Mouse (Mus musculus): ENCODE data around the gene Vmn1r210. TPM values are rescaled to one million over a fixed set of nuclear protein-coding genes. Genes with fewer than 3 reads are reported as not detected.
"Not testable (repeated sequence)": the region's sequence is repeated elsewhere in the genome, so short reads cannot be mapped to it uniquely, and the experiment has no call there.

Gene Vmn1r210
- not detected in 2 replicates for polyA plus RNA-seq (2012)

DNA sequence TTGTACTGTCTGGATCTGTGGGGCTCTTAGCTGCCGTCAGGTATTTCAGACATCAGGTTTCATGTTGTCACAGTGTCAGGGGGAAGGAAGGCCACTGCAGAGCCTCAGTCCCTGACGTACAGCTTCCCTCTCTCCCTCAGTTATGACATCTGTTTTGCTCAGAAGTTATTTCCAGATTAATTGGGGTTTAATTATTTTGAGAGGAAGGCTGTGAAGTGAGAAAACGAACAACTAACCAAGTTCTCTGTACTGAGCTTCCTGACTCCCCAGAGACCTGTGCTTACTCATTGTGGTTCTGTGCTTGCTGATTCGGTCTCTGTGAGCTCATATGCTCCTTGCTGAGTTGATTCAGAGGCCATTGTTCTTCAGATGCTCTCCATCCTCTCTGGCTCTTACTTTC, at the start of gene Vmn1r210:
Gene Vmn1r210 (minus strand): TSS at position 101 of the 400 bp plus-strand sequence.
- no peak within 1 kb of the TSS for H3K4me3 ChIP-seq (replicated peaks)
- H3K4me1 ChIP-seq (ENCODE audit: control insufficient read depth): no peaks in the 10 kb centered on the region
- no peaks in the 10 kb centered on the region for H3K27me3 ChIP-seq (ENCODE audit: control insufficient read depth)
- H3K36me3 ChIP-seq (ENCODE audit: control insufficient read depth): no peaks in the 10 kb centered on the region
- H3K9me3 ChIP-seq (ENCODE audit: control insufficient read depth, low read length): no peaks in the 10 kb centered on the region
- no peak for TF ChIP-seq TAL1 (IDR thresholded peaks at IDR 0.05; ENCODE audit: low read length)
- TF ChIP-seq GATA1 (IDR thresholded peaks at IDR 0.05; ENCODE audit: low read length): no peak

GRCm38 (mm10) chr13:22879257-22879656, 48.1 kb upstream of the Vmn1r210 start:
- H3K27me3 ChIP-seq (ENCODE audit: control insufficient read depth): no peaks in the 10 kb centered on the region
- H3K4me3 ChIP-seq (replicated peaks): no peak overlapping the region
- no peaks in the 10 kb centered on the region for H3K36me3 ChIP-seq (ENCODE audit: control insufficient read depth)
- H3K9me3 ChIP-seq (ENCODE audit: control insufficient read depth, low read length): peaks cover 7% of the 10 kb centered on the region
- TF ChIP-seq TAL1 (IDR thresholded peaks at IDR 0.05; ENCODE audit: low read length) (no peak), GATA1 (IDR thresholded peaks at IDR 0.05; ENCODE audit: low read length) (no peak)
- no peaks in the 10 kb centered on the region for H3K4me1 ChIP-seq (ENCODE audit: control insufficient read depth)

DNA sequence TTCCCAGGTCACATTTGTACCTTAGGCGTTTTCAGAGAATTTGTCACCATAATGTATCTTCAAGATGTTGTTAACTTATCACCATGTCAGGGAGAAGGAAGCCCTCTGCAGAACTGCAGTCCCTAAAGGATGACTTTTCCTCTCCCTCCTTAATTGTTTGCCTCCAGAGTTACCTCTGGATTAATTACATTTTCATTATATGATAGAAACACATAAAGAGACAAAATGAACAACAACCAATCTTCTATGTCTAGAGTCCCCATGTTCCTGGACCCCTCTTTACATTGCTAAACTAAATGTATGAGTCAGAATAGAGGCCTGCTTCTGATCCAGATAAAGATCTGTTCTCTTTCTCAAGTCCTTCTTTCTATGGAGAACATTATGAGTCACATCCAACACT, 26.3 kb upstream of the Vmn1r210 start, which contains the start of gene Vmn1r211:
Gene Vmn1r211 (minus strand): TSS at position 101 of the 400 bp plus-strand sequence.
- Histone ChIP-seq H3K36me3 (ENCODE audit: control insufficient read depth) (no peaks in the 10 kb centered on the region), H3K4me3 (replicated peaks) (no peak within 1 kb of the TSS), H3K9me3 (ENCODE audit: control insufficient read depth, low read length) (no peaks in the 10 kb centered on the region; the same call in 1 of the 2 replicates), H3K27me3 (ENCODE audit: control insufficient read depth) (no peaks in the 10 kb centered on the region), H3K4me1 (ENCODE audit: control insufficient read depth) (no peaks in the 10 kb centered on the region)
- TF ChIP-seq GATA1 (IDR thresholded peaks at IDR 0.05; ENCODE audit: low read length) (no peak), TAL1 (IDR thresholded peaks at IDR 0.05; ENCODE audit: low read length) (no peak)

- TF ChIP-seq GATA1 (IDR thresholded peaks at IDR 0.05; ENCODE audit: low read length): no peak
- H3K36me3 ChIP-seq (ENCODE audit: control insufficient read depth): no peaks in the 10 kb centered on the region
- no peaks in the 10 kb centered on the region for H3K4me1 ChIP-seq (ENCODE audit: control insufficient read depth)
- no peaks in the 10 kb centered on the region for H3K9me3 ChIP-seq (ENCODE audit: control insufficient read depth, low read length)
- no peaks in the 10 kb centered on the region for H3K27me3 ChIP-seq (ENCODE audit: control insufficient read depth)
- H3K4me3 ChIP-seq (replicated peaks): no peak overlapping the region
Measured at GRCm38 (mm10) chr13:22854760-22855159, 23.6 kb upstream of the Vmn1r210 start.

- no peaks in the 10 kb centered on the region for H3K9me3 ChIP-seq (ENCODE audit: control insufficient read depth, low read length)
- H3K4me1 ChIP-seq (ENCODE audit: control insufficient read depth): no peaks in the 10 kb centered on the region
- H3K27me3 ChIP-seq (ENCODE audit: control insufficient read depth): no peaks in the 10 kb centered on the region
- H3K36me3 ChIP-seq (ENCODE audit: control insufficient read depth): no peaks in the 10 kb centered on the region
- TF ChIP-seq TAL1 (IDR thresholded peaks at IDR 0.05; ENCODE audit: low read length) (no peak), GATA1 (IDR thresholded peaks at IDR 0.05; ENCODE audit: low read length) (no peak)
- no peak overlapping the region for H3K4me3 ChIP-seq (replicated peaks)
Measured at GRCm38 (mm10) chr13:22846798-22847197, 15.7 kb upstream of the Vmn1r210 start.

DNA sequence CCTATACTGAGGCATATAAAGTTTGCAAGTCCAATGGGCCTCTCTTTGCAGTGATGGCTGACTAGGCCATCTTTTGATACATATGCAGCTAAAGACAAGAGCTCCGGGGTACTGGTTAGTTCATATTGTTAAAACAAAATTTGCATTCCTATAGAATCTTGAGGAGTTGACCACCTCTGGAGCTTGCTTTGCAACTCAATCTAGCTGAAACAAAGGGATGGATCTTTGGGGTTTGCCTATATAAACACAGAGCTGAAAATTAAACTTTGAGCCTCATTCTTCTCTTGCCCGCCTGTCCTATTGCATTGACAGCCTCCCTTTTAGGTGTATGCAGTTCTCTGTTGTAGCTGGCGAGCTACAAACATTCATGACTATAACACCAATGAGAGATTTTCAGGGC, 13.2 kb upstream of the Vmn1r210 start:
- not testable (repeated sequence) for H3K9me3 ChIP-seq (ENCODE audit: control insufficient read depth, low read length); H3K36me3 ChIP-seq (ENCODE audit: control insufficient read depth); H3K4me3 ChIP-seq (replicated peaks); H3K27me3 ChIP-seq (ENCODE audit: control insufficient read depth); H3K4me1 ChIP-seq (ENCODE audit: control insufficient read depth)

GRCm38 (mm10) chr13:22829395-22829794, 1.8 kb downstream of the Vmn1r210 start:
- H3K9me3 ChIP-seq (ENCODE audit: control insufficient read depth, low read length); H3K4me3 ChIP-seq (replicated peaks); H3K27me3 ChIP-seq (ENCODE audit: control insufficient read depth); H3K4me1 ChIP-seq (ENCODE audit: control insufficient read depth); H3K36me3 ChIP-seq (ENCODE audit: control insufficient read depth): not testable (repeated sequence)

DNA sequence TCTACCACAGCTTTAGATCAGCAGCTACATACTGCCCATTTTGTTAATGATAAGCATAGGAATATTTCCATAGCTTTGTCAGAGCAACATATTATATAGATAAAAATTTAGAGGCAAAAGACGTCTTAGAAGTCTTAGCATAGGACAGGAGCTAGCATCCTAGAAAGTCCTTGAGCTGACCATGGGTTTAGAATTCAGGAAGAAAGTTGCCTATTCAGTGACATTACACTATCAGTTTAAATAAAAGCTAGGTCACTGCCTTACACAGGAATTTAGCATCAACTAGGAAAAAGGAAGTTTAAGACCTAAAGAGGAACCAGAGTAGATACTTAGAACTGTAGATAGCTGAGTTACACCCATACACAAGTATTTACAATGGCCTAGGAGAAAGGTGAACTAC, 9.5 kb downstream of the Vmn1r210 start:
- H3K9me3 ChIP-seq (ENCODE audit: control insufficient read depth, low read length); H3K36me3 ChIP-seq (ENCODE audit: control insufficient read depth); H3K4me1 ChIP-seq (ENCODE audit: control insufficient read depth); H3K27me3 ChIP-seq (ENCODE audit: control insufficient read depth); H3K4me3 ChIP-seq (replicated peaks): not testable (repeated sequence)

DNA sequence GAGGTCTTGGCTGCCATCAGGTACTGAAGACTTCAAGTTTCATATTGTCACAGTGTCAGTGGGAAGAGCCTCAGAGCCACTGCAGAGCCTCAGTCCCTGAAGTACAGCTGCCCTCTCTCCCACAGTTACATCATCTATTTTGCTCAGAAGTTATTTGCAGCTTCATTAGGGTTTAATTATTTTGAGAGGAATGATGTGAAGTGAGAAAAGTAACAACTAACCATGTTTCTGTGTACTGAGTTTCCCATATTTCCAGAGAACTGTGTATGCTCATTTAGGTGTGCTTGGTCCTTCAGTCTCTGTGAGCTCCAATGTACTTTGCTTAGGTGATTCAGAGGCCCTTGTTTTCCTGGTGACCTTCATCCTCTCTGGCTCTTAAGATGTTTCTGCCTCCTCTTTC, 21.6 kb downstream of the Vmn1r210 start, which contains the start of gene Vmn1r209:
Gene Vmn1r209 (minus strand): TSS at position 101 of the 400 bp plus-strand sequence.
- not testable (repeated sequence) for H3K4me1 ChIP-seq (ENCODE audit: control insufficient read depth); H3K4me3 ChIP-seq (replicated peaks); H3K9me3 ChIP-seq (ENCODE audit: control insufficient read depth, low read length); H3K36me3 ChIP-seq (ENCODE audit: control insufficient read depth); H3K27me3 ChIP-seq (ENCODE audit: control insufficient read depth)

DNA sequence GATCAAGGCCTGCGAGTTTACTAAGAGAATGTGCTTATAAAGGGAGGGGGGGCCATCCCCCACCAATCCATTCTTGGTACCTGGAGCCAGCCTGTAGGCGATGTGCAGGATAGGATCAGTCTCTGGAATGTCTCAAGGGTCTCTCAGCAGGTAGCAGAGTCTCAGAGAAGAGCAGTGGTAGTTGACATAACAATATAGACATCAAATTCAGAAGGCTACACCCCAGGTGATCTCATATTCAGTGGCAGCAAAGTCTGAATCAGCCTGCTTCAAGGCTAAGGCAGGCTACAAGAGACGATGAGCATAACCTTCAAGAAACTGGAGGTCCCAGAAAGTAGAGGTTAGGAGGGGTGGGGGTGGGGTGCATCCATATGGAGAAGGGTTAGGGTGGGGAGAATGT, 43.1 kb downstream of the Vmn1r210 start:
- not testable (repeated sequence) for H3K36me3 ChIP-seq (ENCODE audit: control insufficient read depth); H3K27me3 ChIP-seq (ENCODE audit: control insufficient read depth); H3K4me1 ChIP-seq (ENCODE audit: control insufficient read depth); H3K9me3 ChIP-seq (ENCODE audit: control insufficient read depth, low read length); H3K4me3 ChIP-seq (replicated peaks)

- not testable (repeated sequence) for H3K27me3 ChIP-seq (ENCODE audit: control insufficient read depth); H3K9me3 ChIP-seq (ENCODE audit: control insufficient read depth, low read length); H3K36me3 ChIP-seq (ENCODE audit: control insufficient read depth); H3K4me3 ChIP-seq (replicated peaks); H3K4me1 ChIP-seq (ENCODE audit: control insufficient read depth)
Measured at GRCm38 (mm10) chr13:22784159-22784558, 47.0 kb downstream of the Vmn1r210 start.

DNA sequence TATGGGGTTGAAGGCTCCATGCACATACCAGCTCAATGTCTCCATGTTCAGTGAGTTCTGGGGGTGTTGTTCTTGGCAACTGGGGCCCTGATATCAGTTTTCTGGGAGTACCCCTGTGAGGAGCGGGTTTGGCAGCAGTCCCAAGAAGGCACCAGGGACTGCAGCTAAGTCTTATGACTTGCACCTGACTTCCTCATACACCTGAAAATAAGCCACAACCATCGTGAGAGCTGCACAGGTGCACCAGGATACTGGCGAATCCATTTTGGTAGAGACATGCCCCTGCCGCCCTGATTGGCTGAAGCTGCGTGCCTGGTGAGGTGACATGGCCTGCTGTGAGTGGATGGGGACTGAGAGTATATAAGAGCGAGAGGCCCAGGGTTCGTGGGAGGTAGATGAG, 53.8 kb downstream of the Vmn1r210 start, which contains the start of gene Vmn1r208:
Gene Vmn1r208 (minus strand): TSS at position 101 of the 400 bp plus-strand sequence.
- H3K4me3 ChIP-seq (replicated peaks): not testable (repeated sequence)

More for the DNA sequence above, 53.8 kb downstream of the Vmn1r210 start, which contains the start of gene Vmn1r208:
- not testable (repeated sequence) for H3K4me1 ChIP-seq (ENCODE audit: control insufficient read depth); H3K27me3 ChIP-seq (ENCODE audit: control insufficient read depth); H3K9me3 ChIP-seq (ENCODE audit: control insufficient read depth, low read length); H3K36me3 ChIP-seq (ENCODE audit: control insufficient read depth)

All from erythroblast, embryonic 14.5 days (primary cell).